Mouse (Mus musculus) heart, adult 2 months (tissue): ENCODE results near the gene Dlg1. TPM values are rescaled to one million over a fixed set of nuclear protein-coding genes. Genes with fewer than 3 reads are reported as not detected.

Source experiments
- DNase-seq, 2 experiments: peaks; one replicate each; pipeline ENCODE4 v3.0.0; 2021
- H3K27ac ChIP-seq: fragments of 200-600 bp; 2 replicates; pipeline ENCODE4 v1.8.1; 2022
- H3K27me3 ChIP-seq: fragments of 200-500 bp; 2 replicates; pipeline ENCODE4 v1.6.1; 2012; ENCODE audit warnings: mild to moderate bottlenecking, low read length, inconsistent platforms, mixed read lengths; ENCODE audit not compliant: control insufficient read depth, insufficient read depth
- H3K36me3 ChIP-seq: fragments of 200-500 bp; 2 replicates; pipeline ENCODE4 v1.6.1; 2012; ENCODE audit warnings: low read length, inconsistent platforms; ENCODE audit not compliant: control insufficient read depth, insufficient read depth
- H3K4me1 ChIP-seq: fragments of 200-500 bp; 2 replicates; pipeline ENCODE4 v1.6.1; 2011; ENCODE audit warnings: low read length; ENCODE audit not compliant: control insufficient read depth, insufficient read depth
- H3K4me3 ChIP-seq: fragments of 200-600 bp; 2 replicates; pipeline ENCODE4 v1.8.1; 2022
- H3K79me2 ChIP-seq: fragments of 200-500 bp; replicated peaks from 2 replicates; pipeline ENCODE4 v1.6.1; 2012; ENCODE audit warnings: mild to moderate bottlenecking, inconsistent platforms, low read length, moderate library complexity, mixed read lengths; ENCODE audit not compliant: control insufficient read depth, insufficient read depth
- H3K9ac ChIP-seq: fragments of 200-500 bp; 2 replicates; pipeline ENCODE4 v1.6.1; 2012; ENCODE audit warnings: low read depth, mild to moderate bottlenecking, control low read depth, inconsistent platforms, low read length, mixed read lengths
- CTCF ChIP-seq: fragments of 200-600 bp; IDR thresholded peaks from 2 replicates; pipeline ENCODE4 v1.8.1; 2022; ENCODE audit warnings: antibody characterized with exemption, mild to moderate bottlenecking, moderate library complexity
- EP300 ChIP-seq: fragments of 200-500 bp; IDR thresholded peaks from 2 replicates; pipeline ENCODE4 v1.6.1; 2011; ENCODE audit warnings: low read depth, low read length, control low read depth; ENCODE audit not compliant: insufficient read depth
- POLR2A ChIP-seq: fragments of 200-500 bp; IDR thresholded peaks from 2 replicates; pipeline ENCODE4 v1.6.1; 2011; ENCODE audit warnings: mild to moderate bottlenecking, low read depth, low read length, control low read depth; ENCODE audit not compliant: insufficient read depth
- WGBS: fragments of 180-500 bp; shearing (Covaris S2); methylation state at CpG from one replicate; pipeline ENCODE4 v1.1.7; 2018; 5-methylcytosine and 5-hydroxymethylcytosine counted together
- intact Hi-C: fragments of 180-260 bp; cut with DNase I; formaldehyde crosslinking; loops from one replicate; pipeline ENCODE4 v1.15.1; 2025
- polyA plus RNA-seq: library from polyadenylated mRNA; depleted of rRNA; stranded (reverse); fragments of >200 nt; gene quantifications from 2 replicates; pipeline ENCODE4 v1.2.3, GENCODE M21; 2012
- total RNA-seq, 2 experiments: library from RNA; stranded (reverse); gene quantifications; 2 replicates each; pipeline ENCODE4 v1.2.3; 2021

Gene Dlg1
- total and polyA plus RNA-seq, 3 experiments = 14.9 to 61.9 (median 56.2) TPM

- intact Hi-C loops = no loop called here
- WGBS = 93% methylated on average over 9 of the region's 9 CpGs
- H3K4me1 ChIP-seq = no peaks in the 10 kb centered on the region
Measured at GRCm38 (mm10) chr16:31790056-31790455, 126.8 kb downstream of the Dlg1 start.

DNA sequence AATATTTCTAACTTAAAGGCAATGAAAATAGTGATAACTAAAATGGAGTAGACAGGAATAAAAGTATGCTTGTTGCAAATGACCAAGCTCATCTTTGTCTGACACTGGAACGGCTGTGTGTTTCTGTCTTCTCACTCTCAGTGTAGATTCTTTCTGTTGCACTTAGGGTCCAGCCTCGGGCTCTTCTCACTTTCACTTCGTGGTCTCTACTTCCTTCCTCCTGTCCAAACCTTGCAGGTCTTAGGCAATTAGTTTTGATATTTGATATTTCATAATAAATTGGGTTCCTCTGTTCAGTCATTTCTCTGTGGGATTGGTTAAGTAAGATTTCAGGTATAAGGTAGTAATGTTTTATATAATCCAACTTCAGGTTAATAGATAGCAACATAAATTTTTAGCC is 140.4 kb downstream of the Dlg1 start:
- no peaks in the 10 kb centered on the region for H3K79me2 ChIP-seq
- H3K9ac ChIP-seq = no peak overlapping the region
- no peak for DNase-seq
- no peaks in the 10 kb centered on the region for H3K4me1 ChIP-seq
- H3K4me3 ChIP-seq = no peak overlapping the region
- no peaks in the 10 kb centered on the region for H3K27me3 ChIP-seq
- TF ChIP-seq POLR2A = no peak
- no peak for TF ChIP-seq EP300
- TF ChIP-seq CTCF = no peak
- 62% methylated on average over 3 of the region's 3 CpGs for WGBS
- intact Hi-C loops = no loop called here
- H3K36me3 ChIP-seq = peaks cover 3% of the 10 kb centered on the region; the same call in 1 of the 2 replicates
- H3K27ac ChIP-seq = no peak overlapping the region

More at GRCm38 (mm10) chr16:31790056-31790455, 126.8 kb downstream of the Dlg1 start:
- no peak overlapping the region for H3K9ac ChIP-seq
- peaks cover 2% of the 10 kb centered on the region; the same call in 1 of the 2 replicates for H3K36me3 ChIP-seq
- H3K4me3 ChIP-seq = no peak overlapping the region
- DNase-seq = no peak
- TF ChIP-seq POLR2A = no peak
- no peak for TF ChIP-seq EP300
- TF ChIP-seq CTCF = no peak
- no peaks in the 10 kb centered on the region for H3K79me2 ChIP-seq
- H3K27ac ChIP-seq = no peak overlapping the region
- H3K27me3 ChIP-seq = no peaks in the 10 kb centered on the region

GRCm38 (mm10) chr16:31826049-31826448 is 162.8 kb downstream of the Dlg1 start:
- no peaks in the 10 kb centered on the region for H3K27me3 ChIP-seq
- no peaks in the 10 kb centered on the region for H3K4me1 ChIP-seq
- intact Hi-C loops = no loop called here
- H3K36me3 ChIP-seq = no peaks in the 10 kb centered on the region
- DNase-seq = no peak
- no peak overlapping the region for H3K9ac ChIP-seq
- no peak for TF ChIP-seq CTCF
- TF ChIP-seq POLR2A = no peak
- TF ChIP-seq EP300 = no peak
- H3K4me3 ChIP-seq = no peak overlapping the region
- whole genome bisulfite sequencing = 78% methylated on average over 4 of the region's 4 CpGs
- H3K79me2 ChIP-seq = no peaks in the 10 kb centered on the region
- H3K27ac ChIP-seq = no peak overlapping the region

- H3K9ac ChIP-seq = no peak overlapping the region
- TF ChIP-seq POLR2A (no peak), CTCF (no peak), EP300 (no peak)
- H3K36me3 ChIP-seq = no peaks in the 10 kb centered on the region
- WGBS = 60% methylated on average over 4 of the region's 4 CpGs
- no peaks in the 10 kb centered on the region for H3K79me2 ChIP-seq
- no peaks in the 10 kb centered on the region for H3K27me3 ChIP-seq
- peaks cover 1% of the 10 kb centered on the region for H3K4me1 ChIP-seq
- H3K27ac ChIP-seq = no peak overlapping the region
- H3K4me3 ChIP-seq = no peak overlapping the region
- intact Hi-C loops = no loop called here
- no peak for DNase-seq
Measured at GRCm38 (mm10) chr16:31830726-31831125, 167.5 kb downstream of the Dlg1 start.

GRCm38 (mm10) chr16:31832630-31833422 is 169.6 kb downstream of the Dlg1 start:
- Histone ChIP-seq H3K27me3 (no peaks in the 10 kb centered on the region), H3K9ac (no peak overlapping the region), H3K4me3 (no peak overlapping the region), H3K27ac (no peak overlapping the region), H3K36me3 (no peaks in the 10 kb centered on the region; the same call in 1 of the 2 replicates), H3K4me1 (peaks cover 1% of the 10 kb centered on the region), H3K79me2 (no peaks in the 10 kb centered on the region)
- no peak for DNase-seq
- intact Hi-C loops = no loop called here
- TF ChIP-seq POLR2A (no peak), EP300 (no peak), CTCF (no peak)
- WGBS = 79% methylated on average over 10 of the region's 10 CpGs

DNA sequence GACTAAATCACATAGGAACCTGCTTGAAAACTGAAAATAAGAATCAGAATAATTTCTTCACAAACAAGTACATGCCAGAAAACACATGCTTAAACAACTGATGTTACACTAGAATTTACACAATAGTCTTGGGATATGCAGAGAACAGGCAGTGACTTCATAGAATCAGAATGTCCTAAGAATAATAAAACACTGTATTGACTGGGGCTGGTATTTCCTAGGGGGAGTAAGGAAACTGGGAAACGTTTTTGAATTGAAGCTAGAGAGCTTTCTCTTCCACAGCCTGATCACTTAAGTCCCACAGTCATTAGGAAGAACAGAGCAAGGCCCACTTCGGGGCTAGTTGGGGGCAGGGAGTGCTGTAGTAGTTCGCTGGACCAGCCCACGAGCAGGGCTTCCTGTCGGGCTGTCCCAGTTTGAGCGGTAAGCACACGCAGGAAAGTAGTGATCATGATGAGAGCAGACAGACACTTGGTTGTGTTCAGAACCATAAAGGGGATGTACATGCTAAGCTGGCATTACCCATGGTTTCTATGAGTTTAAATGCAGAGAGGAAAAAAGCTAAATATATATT is 170.9 kb downstream of the Dlg1 start:
- no peak overlapping the region for H3K9ac ChIP-seq
- H3K27me3 ChIP-seq = no peaks in the 10 kb centered on the region
- WGBS = 32% methylated on average over 7 of the region's 7 CpGs
- H3K4me1 ChIP-seq = peaks cover 1% of the 10 kb centered on the region
- peak; percentile 21 to 26 for DNase-seq
- intact Hi-C loops = no loop called here
- no peaks in the 10 kb centered on the region for H3K79me2 ChIP-seq
- TF ChIP-seq CTCF = no peak
- no peak for TF ChIP-seq EP300
- no peak for TF ChIP-seq POLR2A
- H3K36me3 ChIP-seq = no peaks in the 10 kb centered on the region; the same call in none of the 2 replicates
- H3K27ac ChIP-seq = peak overlapping the region; percentile 51
- H3K4me3 ChIP-seq = no peak overlapping the region
